Mouse (Mus musculus): Measurements from ENCODE around the gene Map2k6. TPM values are rescaled to one million over a fixed set of nuclear protein-coding genes. Genes with fewer than 3 reads are reported as not detected.

Gene Map2k6
- polyA plus RNA-seq, 1 experiment from 2014 or later = 3.4 TPM

DNA sequence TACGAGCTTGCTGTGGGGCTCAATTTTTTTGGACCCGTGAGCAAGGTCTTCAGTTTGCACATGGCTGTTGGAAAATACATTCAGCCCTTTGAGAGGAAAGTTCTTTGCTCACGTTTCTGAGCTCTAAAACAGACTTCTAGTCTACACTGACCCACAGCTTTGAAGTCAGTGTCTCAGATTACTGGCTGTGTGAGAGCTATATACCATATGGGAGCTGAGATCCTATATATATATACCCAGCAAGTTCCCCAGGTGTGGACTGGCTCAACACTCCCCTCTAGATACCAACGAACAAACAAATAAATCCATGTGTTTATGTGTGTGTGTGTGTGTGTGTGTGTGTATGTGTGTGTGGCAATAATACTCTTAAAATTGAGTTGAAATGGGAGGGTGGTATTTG, 83.7 kb downstream of the Map2k6 start:
- no peak for TF ChIP-seq CTCF (IDR thresholded peaks at IDR 0.05; ENCODE audit: low read depth)
- Histone ChIP-seq H3K9ac (ENCODE audit: low read depth, low read length) (no peak overlapping the region), H3K36me3 (ENCODE audit: control insufficient read depth, insufficient read depth) (no peaks in the 10 kb centered on the region), H3K4me1 (replicated peaks; ENCODE audit: control insufficient read depth, insufficient read depth, low read length) (peaks cover 9% of the 10 kb centered on the region; the same call in 1 of the 2 replicates), H3K9me3 (ENCODE audit: control insufficient read depth) (no peaks in the 10 kb centered on the region), H3K27ac (ENCODE audit: low read depth, low read length) (no peak overlapping the region), H3K27me3 (replicated peaks; ENCODE audit: control insufficient read depth, insufficient read depth, low read length) (no peaks in the 10 kb centered on the region), H3K4me2 (replicated peaks; ENCODE audit: low read depth) (no peak overlapping the region), H3K4me3 (ENCODE audit: low read depth, low read length) (no peak overlapping the region)
- ATAC-seq = no peak
- WGBS = 89% methylated on average over 4 of the region's 4 CpGs

DNA sequence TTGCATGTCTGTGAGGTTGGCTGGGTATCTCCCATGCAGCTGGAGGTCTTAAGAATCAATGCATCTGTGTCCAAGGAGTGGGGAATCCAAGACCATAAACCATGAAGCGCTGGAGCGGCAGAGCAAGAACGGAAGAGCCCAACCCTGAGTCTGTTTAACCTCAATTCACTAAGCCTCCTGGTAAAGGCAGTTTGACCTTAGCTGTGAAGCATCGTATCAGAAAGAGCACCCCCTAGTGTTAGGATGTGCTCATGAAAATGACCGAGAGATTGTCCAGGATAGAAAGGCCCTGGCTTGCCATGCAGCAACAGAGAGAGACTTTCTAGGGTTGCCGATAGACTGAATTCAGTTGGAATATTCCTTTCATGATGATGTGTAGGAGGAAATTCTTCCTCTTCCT, 84.2 kb downstream of the Map2k6 start:
- Histone ChIP-seq H3K4me1 (replicated peaks; ENCODE audit: control insufficient read depth, insufficient read depth, low read length) (0 out of 2 replicates have a peak, but pooled peaks cover 4% of the 10 kb centered on the region), H3K9me3 (ENCODE audit: control insufficient read depth) (no peaks in the 10 kb centered on the region), H3K9ac (ENCODE audit: low read depth, low read length) (no peak overlapping the region), H3K27me3 (replicated peaks; ENCODE audit: control insufficient read depth, insufficient read depth, low read length) (no peaks in the 10 kb centered on the region), H3K4me3 (ENCODE audit: low read depth, low read length) (no peak overlapping the region), H3K27ac (ENCODE audit: low read depth, low read length) (no peak overlapping the region), H3K4me2 (replicated peaks; ENCODE audit: low read depth) (no peak overlapping the region), H3K36me3 (ENCODE audit: control insufficient read depth, insufficient read depth) (no peaks in the 10 kb centered on the region)
- no peak for ATAC-seq
- TF ChIP-seq CTCF (IDR thresholded peaks at IDR 0.05; ENCODE audit: low read depth) = peak; percentile 89
- 18% methylated on average over 6 of the region's 6 CpGs for WGBS

DNA sequence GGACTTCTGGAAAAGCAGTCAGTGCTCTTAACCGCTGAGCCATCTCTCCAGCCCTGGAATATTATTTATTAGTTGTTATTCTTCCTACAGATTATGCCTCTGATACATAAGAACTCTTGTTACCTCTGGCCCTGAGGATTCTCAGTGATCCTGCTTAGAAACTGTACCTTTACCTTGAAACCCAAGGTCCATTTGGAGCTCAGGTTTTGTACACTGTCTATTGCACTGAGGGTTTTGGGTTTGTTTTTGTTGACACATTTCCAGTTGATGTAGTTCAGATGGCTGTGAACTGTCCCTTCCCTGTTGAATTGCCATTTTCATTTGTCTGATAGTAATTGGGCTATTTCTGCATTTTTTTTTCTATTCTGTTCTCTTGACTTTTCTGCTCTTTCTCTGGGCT, 85.5 kb downstream of the Map2k6 start:
- WGBS = 97% methylated on average over 1 of the region's 1 CpGs
- no peaks in the 10 kb centered on the region for H3K36me3 ChIP-seq (ENCODE audit: control insufficient read depth, insufficient read depth)

DNA sequence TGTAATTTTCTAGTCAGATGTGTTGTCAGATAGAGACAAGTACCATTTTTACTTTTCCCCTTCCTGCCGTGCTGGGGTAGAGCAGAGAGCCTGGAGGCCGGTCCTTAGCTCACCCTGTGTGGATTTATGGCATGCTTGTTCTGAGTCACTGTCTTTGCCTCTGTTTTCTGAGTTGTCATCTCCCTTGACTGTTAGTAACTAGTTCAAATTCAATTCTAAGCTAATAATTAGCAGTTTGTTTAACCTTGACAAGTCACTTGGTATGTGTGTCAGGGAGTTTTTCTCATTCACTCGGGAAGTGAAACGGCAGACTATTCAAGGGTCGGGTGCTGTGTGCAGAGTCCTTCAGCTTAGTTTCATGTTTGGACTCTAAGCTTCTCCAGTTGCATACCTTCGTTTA, 86.2 kb downstream of the Map2k6 start:
- H3K9me3 ChIP-seq (ENCODE audit: control insufficient read depth) = no peaks in the 10 kb centered on the region
- H3K36me3 ChIP-seq (ENCODE audit: control insufficient read depth, insufficient read depth) = 0 out of 2 replicates have a peak, but pooled peaks cover under 1% of the 10 kb centered on the region
- ATAC-seq = no peak
- no peak overlapping the region for H3K27ac ChIP-seq (ENCODE audit: low read depth, low read length)
- no peak overlapping the region for H3K4me3 ChIP-seq (ENCODE audit: low read depth, low read length)
- H3K9ac ChIP-seq (ENCODE audit: low read depth, low read length) = no peak overlapping the region
- H3K4me2 ChIP-seq (replicated peaks; ENCODE audit: low read depth) = no peak overlapping the region
- H3K27me3 ChIP-seq (replicated peaks; ENCODE audit: control insufficient read depth, insufficient read depth, low read length) = no peaks in the 10 kb centered on the region
- WGBS = 66% methylated on average over 6 of the region's 6 CpGs
- H3K4me1 ChIP-seq (replicated peaks; ENCODE audit: control insufficient read depth, insufficient read depth, low read length) = 0 out of 2 replicates have a peak, but pooled peaks cover 4% of the 10 kb centered on the region
- no peak for TF ChIP-seq CTCF (IDR thresholded peaks at IDR 0.05; ENCODE audit: low read depth)

More for the DNA sequence above, 85.5 kb downstream of the Map2k6 start:
- 0 out of 2 replicates have a peak, but pooled peaks cover 4% of the 10 kb centered on the region for H3K4me1 ChIP-seq (replicated peaks; ENCODE audit: control insufficient read depth, insufficient read depth, low read length)
- H3K27ac ChIP-seq (ENCODE audit: low read depth, low read length) = no peak overlapping the region
- ATAC-seq = no peak
- H3K4me3 ChIP-seq (ENCODE audit: low read depth, low read length) = no peak overlapping the region
- H3K27me3 ChIP-seq (replicated peaks; ENCODE audit: control insufficient read depth, insufficient read depth, low read length) = no peaks in the 10 kb centered on the region
- no peaks in the 10 kb centered on the region for H3K9me3 ChIP-seq (ENCODE audit: control insufficient read depth)
- no peak for TF ChIP-seq CTCF (IDR thresholded peaks at IDR 0.05; ENCODE audit: low read depth)
- H3K9ac ChIP-seq (ENCODE audit: low read depth, low read length) = no peak overlapping the region
- H3K4me2 ChIP-seq (replicated peaks; ENCODE audit: low read depth) = no peak overlapping the region

DNA sequence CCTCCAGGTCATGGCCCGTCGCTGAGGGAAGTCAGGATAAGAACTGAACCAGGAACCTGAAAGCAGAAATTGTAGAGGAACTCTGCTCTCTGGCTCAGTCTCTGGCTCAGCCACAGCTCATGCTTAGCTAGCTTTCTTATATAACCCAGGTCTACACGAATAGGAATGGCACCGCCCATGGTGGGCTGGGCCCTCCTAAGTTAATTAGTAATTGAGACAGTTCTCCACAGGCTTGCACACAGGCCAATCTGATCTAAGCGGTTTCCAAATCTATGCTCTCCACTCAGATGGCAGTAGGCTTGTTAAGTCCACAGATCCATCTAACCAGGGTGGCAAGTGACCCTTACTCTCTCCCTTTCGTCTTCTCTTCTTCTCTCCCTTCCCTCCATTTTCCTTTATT, 88.9 kb downstream of the Map2k6 start:
- Histone ChIP-seq H3K4me3 (ENCODE audit: low read depth, low read length) (no peak overlapping the region), H3K4me2 (replicated peaks; ENCODE audit: low read depth) (no peak overlapping the region), H3K27me3 (replicated peaks; ENCODE audit: control insufficient read depth, insufficient read depth, low read length) (no peaks in the 10 kb centered on the region), H3K9me3 (ENCODE audit: control insufficient read depth) (no peaks in the 10 kb centered on the region), H3K4me1 (replicated peaks; ENCODE audit: control insufficient read depth, insufficient read depth, low read length) (0 out of 2 replicates have a peak, but pooled peaks cover 4% of the 10 kb centered on the region), H3K36me3 (ENCODE audit: control insufficient read depth, insufficient read depth) (peaks cover 17% of the 10 kb centered on the region), H3K9ac (ENCODE audit: low read depth, low read length) (no peak overlapping the region), H3K27ac (ENCODE audit: low read depth, low read length) (no peak overlapping the region)
- no peak for TF ChIP-seq CTCF (IDR thresholded peaks at IDR 0.05; ENCODE audit: low read depth)
- WGBS = 81% methylated on average over 6 of the region's 6 CpGs
- no peak for ATAC-seq

DNA sequence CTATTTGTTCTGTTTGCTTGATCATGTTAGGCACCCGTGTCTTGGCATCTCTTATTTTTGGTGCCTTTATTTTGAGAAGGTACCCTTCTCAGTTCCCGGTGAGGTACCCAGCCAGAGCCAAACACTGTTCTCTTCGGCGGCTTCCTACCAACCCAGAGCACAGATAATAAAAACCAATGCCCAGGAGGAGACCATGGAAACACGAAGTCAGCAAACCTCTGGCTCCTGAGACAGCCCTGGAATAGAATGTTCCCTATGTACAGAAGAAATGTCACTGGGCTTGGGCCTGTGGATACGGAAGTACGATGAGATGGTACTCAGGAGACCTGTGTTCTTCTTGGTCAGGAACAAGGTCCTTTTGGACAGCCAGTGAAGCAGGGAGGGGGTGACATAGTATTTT, 89.4 kb downstream of the Map2k6 start:
- no peak for ATAC-seq
- no peaks in the 10 kb centered on the region for H3K27me3 ChIP-seq (replicated peaks; ENCODE audit: control insufficient read depth, insufficient read depth, low read length)
- peaks cover 22% of the 10 kb centered on the region for H3K36me3 ChIP-seq (ENCODE audit: control insufficient read depth, insufficient read depth)
- no peak overlapping the region for H3K9ac ChIP-seq (ENCODE audit: low read depth, low read length)
- H3K27ac ChIP-seq (ENCODE audit: low read depth, low read length) = no peak overlapping the region
- H3K9me3 ChIP-seq (ENCODE audit: control insufficient read depth) = no peaks in the 10 kb centered on the region
- no peak overlapping the region for H3K4me3 ChIP-seq (ENCODE audit: low read depth, low read length)
- WGBS = 95% methylated on average over 7 of the region's 7 CpGs
- TF ChIP-seq CTCF (IDR thresholded peaks at IDR 0.05; ENCODE audit: low read depth) = no peak
- no peaks in the 10 kb centered on the region for H3K4me1 ChIP-seq (replicated peaks; ENCODE audit: control insufficient read depth, insufficient read depth, low read length)
- no peak overlapping the region for H3K4me2 ChIP-seq (replicated peaks; ENCODE audit: low read depth)
